Mouse (Mus musculus) heart, postnatal 14 days (tissue): ENCODE results near the gene Tgm7. TPM values are rescaled to one million over a fixed set of nuclear protein-coding genes. Genes with fewer than 3 reads are reported as not detected.

ENCODE experiments used
- DNase-seq, 2 experiments: peaks; one replicate each; pipeline ENCODE4 v3.0.0; 2021 to 2022
- intact Hi-C: fragments of 180-260 bp; cut with DNase I; formaldehyde crosslinking; loops from one replicate; pipeline ENCODE4 v1.15.1; 2025
- total RNA-seq, 2 experiments: library from RNA; stranded (reverse); gene quantifications; 2 replicates each; pipeline ENCODE4 v1.2.3; 2021

The Tgm7 gene
- total RNA-seq, 2 experiments from 2014 or later = not detected

DNA sequence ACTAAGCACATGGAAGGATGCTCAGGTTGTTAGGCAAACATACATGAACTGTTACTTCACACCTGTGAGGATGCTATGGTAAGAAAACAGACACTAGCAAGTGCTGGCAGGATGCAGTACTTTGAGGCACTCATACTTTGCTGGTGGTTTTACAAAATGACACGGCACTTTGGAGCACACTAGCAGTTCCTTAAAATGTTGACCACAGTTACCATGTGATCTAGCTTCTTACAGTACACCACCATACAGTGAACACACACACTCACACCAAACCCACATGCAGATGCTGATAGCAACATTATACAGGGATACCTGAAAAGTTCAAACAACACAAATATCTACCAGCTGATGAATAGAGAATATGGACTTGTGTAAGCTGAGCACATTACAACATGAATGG, 27.0 kb downstream of the Tgm7 start:
- intact Hi-C loops = no loop called here
- DNase-seq = no peak

DNA sequence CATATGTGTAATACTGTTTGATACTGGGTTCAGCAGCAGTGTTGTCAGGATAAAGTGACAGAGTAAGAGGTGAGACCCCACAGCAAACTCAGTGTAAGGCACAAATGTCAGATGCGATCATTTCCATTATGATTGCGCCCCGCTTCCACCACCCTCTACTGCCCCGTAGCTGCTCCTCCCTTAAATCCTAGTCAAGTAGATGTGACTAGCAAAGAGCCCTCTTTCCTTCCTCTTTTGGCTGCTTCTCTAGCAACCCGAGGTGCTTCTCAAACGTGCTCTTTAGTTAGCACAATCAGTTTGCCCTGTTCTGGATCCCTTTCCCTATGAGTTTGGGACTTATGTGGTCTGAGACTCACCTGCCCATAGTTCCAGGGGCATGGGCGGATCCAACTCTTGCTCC, 34.8 kb downstream of the Tgm7 start:
- intact Hi-C loops = no loop called here
- DNase-seq = no peak

DNA sequence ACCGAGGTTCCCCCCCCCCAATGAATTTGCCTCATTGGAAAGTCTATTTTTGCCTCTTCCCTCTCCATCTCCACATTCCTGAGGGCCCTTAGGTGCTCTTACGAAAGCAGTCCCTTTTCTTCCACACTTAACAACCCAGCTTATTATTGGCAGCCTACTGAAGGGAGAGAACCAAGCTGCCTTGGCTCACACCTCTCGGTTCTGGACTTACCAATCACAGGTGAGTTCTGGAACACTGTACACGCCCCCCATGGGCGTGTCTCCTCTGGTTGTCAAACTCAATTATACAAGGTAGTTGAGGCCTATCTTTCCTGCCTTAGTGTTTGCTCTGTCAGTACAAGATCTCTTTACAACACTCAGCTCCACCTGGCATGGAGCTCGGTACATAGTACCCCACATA, 37.7 kb downstream of the Tgm7 start:
- DNase-seq = no peak
- intact Hi-C loops = no loop called here

GRCm38 (mm10) chr2:121069506-121069905, 40.1 kb downstream of the Tgm7 start:
- intact Hi-C loops = no loop called here
- no peak for DNase-seq

DNA sequence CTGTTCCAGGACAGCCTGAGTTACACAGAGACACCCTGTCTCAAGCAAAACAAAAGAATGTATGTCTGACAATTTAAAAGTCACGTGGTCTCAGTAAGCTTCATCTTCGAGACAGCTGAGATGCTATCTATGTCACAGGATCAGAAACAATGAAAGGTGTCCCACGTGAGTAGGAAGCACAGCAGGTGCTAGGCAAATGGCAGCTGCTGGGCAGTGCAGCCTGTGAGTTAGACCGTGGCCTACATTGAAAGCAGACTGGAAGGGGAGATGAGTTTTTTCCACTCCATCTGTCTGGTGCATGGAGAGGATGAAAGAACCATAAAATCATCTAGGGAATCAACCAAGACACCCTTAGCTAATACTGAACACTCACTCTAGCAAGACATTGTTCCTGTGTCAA, 42.5 kb downstream of the Tgm7 start:
- DNase-seq = no peak
- intact Hi-C loops = no loop called here

DNA sequence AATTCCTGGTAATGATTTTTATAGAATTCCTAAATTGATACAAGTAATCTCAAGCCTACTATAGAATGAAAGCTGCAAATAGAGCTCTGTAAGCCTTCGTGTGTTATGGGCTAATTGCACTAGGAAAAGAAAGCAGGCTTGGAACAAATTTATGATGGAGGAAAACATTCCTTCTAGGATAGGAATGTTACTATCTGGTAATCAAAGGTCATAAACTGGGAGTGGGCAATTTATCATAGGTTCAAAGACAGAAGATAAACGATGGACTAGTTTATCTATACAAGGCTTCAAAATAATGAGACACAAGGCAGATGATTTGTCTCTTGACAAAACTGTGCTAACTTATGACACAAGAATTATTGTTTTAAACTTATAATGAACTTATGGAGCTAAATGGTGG, 48.3 kb downstream of the Tgm7 start:
- intact Hi-C loops = no loop called here
- DNase-seq = no peak

- intact Hi-C loops = no loop called here
These were observed 51.6 kb downstream of the Tgm7 start for GRCm38 (mm10) chr2:121057997-121058396.

DNA sequence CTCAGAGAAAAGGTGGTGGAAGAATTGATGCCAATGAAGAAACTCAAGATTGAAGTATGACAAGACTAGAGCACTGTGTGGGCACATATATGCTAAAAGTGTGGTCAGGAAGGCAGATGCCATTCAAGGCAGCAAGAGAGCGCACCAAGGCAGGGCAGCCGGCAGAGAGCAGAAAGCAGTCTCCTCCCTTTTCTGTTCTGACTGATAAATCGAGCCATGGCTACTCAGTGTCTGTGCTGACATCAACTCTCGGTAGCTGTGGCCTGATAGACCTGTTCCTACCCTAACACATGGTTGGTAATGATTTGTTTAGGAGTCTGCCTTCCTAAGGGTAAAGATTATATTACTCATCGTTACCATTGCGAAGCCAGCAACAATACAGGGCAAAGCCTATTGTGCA, 53.7 kb downstream of the Tgm7 start:
- intact Hi-C loops = no loop called here
- no peak for DNase-seq

More at GRCm38 (mm10) chr2:121057997-121058396, 51.6 kb downstream of the Tgm7 start:
- no peak for DNase-seq

DNA sequence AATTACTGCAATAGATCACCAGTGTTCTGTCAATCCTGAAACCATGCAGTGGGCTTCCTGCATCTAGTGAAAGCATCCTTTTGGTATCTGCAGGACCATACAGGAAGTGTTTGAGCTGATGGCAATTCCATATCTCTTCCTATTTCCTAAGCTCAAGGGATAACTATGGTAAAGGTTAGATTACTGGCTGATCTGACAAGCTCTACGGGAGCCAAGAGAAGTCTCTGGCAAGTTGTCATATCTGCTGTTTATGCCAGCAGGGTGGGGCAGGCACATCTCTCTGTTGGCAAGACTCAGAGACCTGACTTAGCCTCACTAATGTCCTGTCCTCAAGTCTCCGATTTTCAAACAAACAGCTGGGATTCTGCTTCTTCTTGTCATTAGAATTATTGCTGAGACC, 55.5 kb downstream of the Tgm7 start:
- intact Hi-C loops = no loop called here
- DNase-seq = no peak

DNA sequence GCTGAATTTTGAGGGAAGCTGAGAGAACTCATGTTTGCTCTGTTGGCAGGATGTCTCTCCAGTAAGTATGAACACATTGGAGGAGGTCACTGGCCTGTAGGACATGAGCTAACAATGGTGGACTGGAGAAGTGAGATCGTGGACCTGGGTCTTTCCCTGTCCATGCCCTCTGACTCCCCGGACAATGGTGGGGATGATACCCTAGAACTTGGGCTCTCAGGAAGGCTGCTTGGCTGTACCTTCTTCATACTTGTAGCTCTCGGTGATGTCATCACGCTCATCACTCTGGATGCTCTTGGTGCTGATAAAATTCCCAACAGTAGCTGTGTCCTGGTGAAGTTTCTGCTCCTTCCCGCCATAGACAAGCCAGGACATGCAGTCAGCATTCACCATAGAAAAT, 57.4 kb downstream of the Tgm7 start:
- intact Hi-C loops = no loop called here
- no peak for DNase-seq

DNA sequence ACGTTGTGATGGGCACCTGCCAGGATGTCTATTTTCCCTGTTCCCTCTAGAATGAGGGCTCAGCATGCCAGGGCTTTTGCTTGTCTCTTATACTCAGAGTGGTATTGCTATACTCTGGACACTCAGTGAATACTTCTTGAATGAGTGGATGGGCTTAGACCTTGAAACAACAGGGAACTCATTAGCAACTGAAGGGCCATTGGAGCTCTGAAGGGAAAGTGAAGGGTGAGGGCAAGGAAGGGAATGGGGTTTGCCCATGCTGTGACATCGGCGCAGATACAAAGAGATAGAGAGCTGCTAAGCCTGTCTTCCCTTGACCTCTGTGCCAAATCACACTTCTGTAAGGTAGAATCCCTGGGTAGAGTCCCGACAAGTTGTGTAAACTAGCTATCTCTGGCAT, 63.9 kb downstream of the Tgm7 start:
- intact Hi-C loops = no loop called here

More for the DNA sequence above, 63.9 kb downstream of the Tgm7 start:
- DNase-seq = no peak

Other genes starting within 250 kb of the Tgm7 start
- 10 to 100 TPM; 23.6 to 25.2 TPM for gene Ubr1, start 139.1 kb downstream of the Tgm7 start, total RNA-seq
- 1 to 10 TPM; 2.7 to 3.1 TPM for gene Tmem62, start 132.8 kb downstream of the Tgm7 start, total RNA-seq
- gene Ccndbp1, start 101.4 kb downstream of the Tgm7 start, total RNA-seq = 10 to 100 TPM; 37.3 to 40.9 TPM
- gene Epb42, start 72.7 kb downstream of the Tgm7 start, total RNA-seq = 1 to 10 TPM; 1.1 to 1.3 TPM
- not detected for gene Tgm5, start 24.0 kb downstream of the Tgm7 start, total RNA-seq
- gene Adal, start 30.6 kb upstream of the Tgm7 start, total RNA-seq = 10 to 100 TPM; 10.5 to 11.7 TPM
- 1 to 10 TPM; 8.8 to 9.2 TPM for gene Lcmt2, start 30.9 kb upstream of the Tgm7 start, total RNA-seq
- 10 to 100 TPM; 15.5 to 16.1 TPM for gene Tubgcp4, start 60.9 kb upstream of the Tgm7 start, total RNA-seq
- 1 to 10 TPM; 7.6 to 8.5 TPM for gene Zscan29, start 61.3 kb upstream of the Tgm7 start, total RNA-seq
- gene Trp53bp1, start 161.6 kb upstream of the Tgm7 start, total RNA-seq = 10 to 100 TPM; 32.5 to 41.3 TPM
- 1 to 10 TPM; 7.6 to 8.7 TPM for gene Map1a, start 179.8 kb upstream of the Tgm7 start, total RNA-seq
- 10 to 100 TPM; 27.2 to 31.4 TPM for gene Ppip5k1, start 245.6 kb upstream of the Tgm7 start, total RNA-seq
- 1 to 10 TPM; 1.3 to 1.6 TPM for gene Ckmt1, start 247.9 kb upstream of the Tgm7 start, total RNA-seq